Mouse (Mus musculus): ENCODE measurements at regions not wholly inside any gene's neighbourhood (a gene's known extent, or its start where the extent isn't known, plus 50 kb on each side); places are given as distances from the start of the nearest gene placed in this dataset.

DNA sequence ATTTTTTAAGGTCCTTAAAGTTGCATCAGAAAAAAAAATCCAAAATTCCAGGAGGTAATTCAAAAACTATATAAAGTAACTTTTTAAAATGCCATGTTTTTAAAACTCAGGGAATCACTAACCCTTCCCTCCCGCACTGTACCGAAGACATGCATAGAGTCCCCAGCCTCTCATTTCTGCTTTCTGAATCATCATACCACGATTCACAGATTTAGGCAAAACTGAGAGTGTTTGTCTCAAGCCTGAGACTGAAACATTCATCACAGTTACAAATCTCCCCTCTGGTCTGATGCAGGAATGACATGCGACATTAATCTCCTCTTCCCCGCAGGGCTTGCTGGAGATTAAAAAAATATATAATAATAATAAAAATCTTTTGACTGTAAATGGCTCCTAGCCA lies 291.8 kb upstream of the Clec14a start:
- no peak overlapping the region for H3K27ac ChIP-seq (ENCODE audit: low read depth)
- no peaks in the 10 kb centered on the region for H3K4me1 ChIP-seq (ENCODE audit: insufficient read depth)
- H3K9me3 ChIP-seq (ENCODE audit: low read length): no peaks in the 10 kb centered on the region
- no peak overlapping the region for H3K4me3 ChIP-seq (ENCODE audit: low read depth, low read length)
- TF ChIP-seq CTCF (IDR thresholded peaks at IDR 0.05; ENCODE audit: low read depth) (no peak), EP300 (IDR thresholded peaks at IDR 0.05; ENCODE audit: low read depth) (no peak)
- H3K9ac ChIP-seq (replicated peaks): no peak overlapping the region
- H3K4me2 ChIP-seq (ENCODE audit: low read depth, low read length): no peak overlapping the region
- no peaks in the 10 kb centered on the region for H3K27me3 ChIP-seq (ENCODE audit: insufficient read depth, low read length)
- no peak for DNase-seq
- no peaks in the 10 kb centered on the region for H3K36me3 ChIP-seq (replicated peaks; ENCODE audit: insufficient read depth, low read length)
- 71% methylated on average over 5 of the region's 5 CpGs for WGBS (ENCODE audit: insufficient replicate concordance)
- no peak for ATAC-seq

DNA sequence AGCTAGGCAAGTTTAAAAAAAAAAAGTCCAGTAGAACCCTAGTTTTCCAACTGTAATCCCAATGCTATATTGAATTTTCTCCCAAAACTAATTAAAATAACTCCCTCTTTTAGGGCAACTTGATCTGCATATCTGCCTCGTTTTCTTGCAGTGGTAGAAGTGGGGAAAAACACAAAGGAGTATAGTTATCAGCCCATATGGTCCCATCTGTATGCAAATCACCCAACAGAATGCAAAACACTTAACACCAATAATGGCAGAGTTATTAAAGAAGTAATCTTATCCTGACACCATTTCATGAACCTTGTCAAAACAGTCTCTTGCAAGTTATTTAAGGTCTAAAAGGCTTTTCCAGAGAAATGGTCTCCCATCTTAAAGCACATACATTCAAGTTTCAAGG lies 290.7 kb upstream of the Clec14a start:
- Histone ChIP-seq H3K4me2 (ENCODE audit: low read depth, low read length) (no peak overlapping the region), H3K4me1 (ENCODE audit: insufficient read depth) (no peaks in the 10 kb centered on the region), H3K27me3 (ENCODE audit: insufficient read depth, low read length) (no peaks in the 10 kb centered on the region), H3K36me3 (replicated peaks; ENCODE audit: insufficient read depth, low read length) (no peaks in the 10 kb centered on the region), H3K27ac (ENCODE audit: low read depth) (no peak overlapping the region), H3K9ac (replicated peaks) (no peak overlapping the region), H3K4me3 (ENCODE audit: low read depth, low read length) (no peak overlapping the region), H3K9me3 (ENCODE audit: low read length) (no peaks in the 10 kb centered on the region)
- DNase-seq: no peak
- ATAC-seq: no peak
- TF ChIP-seq CTCF (IDR thresholded peaks at IDR 0.05; ENCODE audit: low read depth) (no peak), EP300 (IDR thresholded peaks at IDR 0.05; ENCODE audit: low read depth) (no peak)
- 38% methylated on average over 1 of the region's 1 CpGs for WGBS (ENCODE audit: insufficient replicate concordance)

- no peak overlapping the region for H3K4me3 ChIP-seq (ENCODE audit: low read depth, low read length)
- no peaks in the 10 kb centered on the region for H3K27me3 ChIP-seq (ENCODE audit: insufficient read depth, low read length)
- ATAC-seq (no peak), DNase-seq (no peak)
- H3K27ac ChIP-seq (ENCODE audit: low read depth): no peak overlapping the region
- no peak for TF ChIP-seq EP300 (IDR thresholded peaks at IDR 0.05; ENCODE audit: low read depth)
- no peak for TF ChIP-seq CTCF (IDR thresholded peaks at IDR 0.05; ENCODE audit: low read depth)
- no peaks in the 10 kb centered on the region for H3K4me1 ChIP-seq (ENCODE audit: insufficient read depth)
- H3K4me2 ChIP-seq (ENCODE audit: low read depth, low read length): no peak overlapping the region
- 64% methylated on average over 4 of the region's 4 CpGs for WGBS (ENCODE audit: insufficient replicate concordance)
- H3K36me3 ChIP-seq (replicated peaks; ENCODE audit: insufficient read depth, low read length): no peaks in the 10 kb centered on the region
- no peak overlapping the region for H3K9ac ChIP-seq (replicated peaks)
- no peaks in the 10 kb centered on the region for H3K9me3 ChIP-seq (ENCODE audit: low read length)
Observed at GRCm38 (mm10) chr12:58557261-58557660, 288.2 kb upstream of the Clec14a start.

DNA sequence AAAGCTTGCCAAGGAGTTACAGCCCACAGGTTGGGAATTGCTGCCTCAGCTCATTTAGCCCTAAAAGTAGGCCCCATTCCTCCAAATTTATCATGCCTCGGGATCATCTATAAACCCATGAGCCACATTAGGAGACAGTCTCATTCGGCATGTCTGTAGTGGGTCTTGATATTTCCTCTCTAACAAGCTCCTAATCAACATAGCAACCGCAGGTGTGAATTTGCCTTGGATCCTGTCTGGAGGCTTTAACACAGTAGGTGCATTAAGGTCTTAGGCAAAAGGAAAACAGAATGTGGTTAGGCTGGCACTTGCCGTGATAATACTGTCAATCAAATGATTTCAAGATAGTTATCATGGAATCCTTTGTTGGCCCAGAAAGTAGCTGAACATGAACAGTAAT lies 287.7 kb upstream of the Clec14a start:
- no peak for DNase-seq
- ATAC-seq: no peak
- Histone ChIP-seq H3K4me1 (ENCODE audit: insufficient read depth) (no peaks in the 10 kb centered on the region), H3K4me2 (ENCODE audit: low read depth, low read length) (no peak overlapping the region), H3K27me3 (ENCODE audit: insufficient read depth, low read length) (no peaks in the 10 kb centered on the region), H3K9me3 (ENCODE audit: low read length) (no peaks in the 10 kb centered on the region), H3K9ac (replicated peaks) (no peak overlapping the region), H3K4me3 (ENCODE audit: low read depth, low read length) (no peak overlapping the region), H3K27ac (ENCODE audit: low read depth) (no peak overlapping the region), H3K36me3 (replicated peaks; ENCODE audit: insufficient read depth, low read length) (no peaks in the 10 kb centered on the region)
- WGBS (ENCODE audit: insufficient replicate concordance): 65% methylated on average over 4 of the region's 4 CpGs
- TF ChIP-seq EP300 (IDR thresholded peaks at IDR 0.05; ENCODE audit: low read depth) (no peak), CTCF (IDR thresholded peaks at IDR 0.05; ENCODE audit: low read depth) (no peak)

DNA sequence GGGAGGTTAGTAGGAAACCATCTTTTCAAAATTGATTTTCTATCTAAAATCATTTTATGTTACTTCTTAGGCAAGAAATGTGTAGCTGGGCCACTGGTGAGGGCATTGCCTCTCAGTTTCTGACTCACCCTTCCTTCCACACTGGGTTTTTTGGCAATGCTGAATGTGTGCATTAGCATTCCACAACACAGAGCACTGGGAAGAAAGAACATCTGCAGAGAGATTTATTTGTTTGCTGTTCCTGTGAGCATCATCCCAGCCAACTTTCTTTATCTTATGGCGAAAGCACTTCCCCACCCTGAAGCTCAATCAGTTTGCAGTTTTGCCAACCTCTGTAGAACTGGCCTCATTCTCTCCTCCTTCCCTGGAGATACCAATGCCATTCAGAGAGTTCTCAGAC lies 287.0 kb upstream of the Clec14a start:
- WGBS (ENCODE audit: insufficient replicate concordance): 67% methylated on average over 1 of the region's 1 CpGs
- no peak overlapping the region for H3K9ac ChIP-seq (replicated peaks)
- no peak overlapping the region for H3K27ac ChIP-seq (ENCODE audit: low read depth)
- H3K27me3 ChIP-seq (ENCODE audit: insufficient read depth, low read length): no peaks in the 10 kb centered on the region
- H3K4me1 ChIP-seq (ENCODE audit: insufficient read depth): no peaks in the 10 kb centered on the region
- ATAC-seq (no peak), DNase-seq (no peak)
- H3K36me3 ChIP-seq (replicated peaks; ENCODE audit: insufficient read depth, low read length): no peaks in the 10 kb centered on the region
- no peaks in the 10 kb centered on the region for H3K9me3 ChIP-seq (ENCODE audit: low read length)
- TF ChIP-seq EP300 (IDR thresholded peaks at IDR 0.05; ENCODE audit: low read depth) (no peak), CTCF (IDR thresholded peaks at IDR 0.05; ENCODE audit: low read depth) (no peak)
- H3K4me3 ChIP-seq (ENCODE audit: low read depth, low read length): no peak overlapping the region
- H3K4me2 ChIP-seq (ENCODE audit: low read depth, low read length): no peak overlapping the region

DNA sequence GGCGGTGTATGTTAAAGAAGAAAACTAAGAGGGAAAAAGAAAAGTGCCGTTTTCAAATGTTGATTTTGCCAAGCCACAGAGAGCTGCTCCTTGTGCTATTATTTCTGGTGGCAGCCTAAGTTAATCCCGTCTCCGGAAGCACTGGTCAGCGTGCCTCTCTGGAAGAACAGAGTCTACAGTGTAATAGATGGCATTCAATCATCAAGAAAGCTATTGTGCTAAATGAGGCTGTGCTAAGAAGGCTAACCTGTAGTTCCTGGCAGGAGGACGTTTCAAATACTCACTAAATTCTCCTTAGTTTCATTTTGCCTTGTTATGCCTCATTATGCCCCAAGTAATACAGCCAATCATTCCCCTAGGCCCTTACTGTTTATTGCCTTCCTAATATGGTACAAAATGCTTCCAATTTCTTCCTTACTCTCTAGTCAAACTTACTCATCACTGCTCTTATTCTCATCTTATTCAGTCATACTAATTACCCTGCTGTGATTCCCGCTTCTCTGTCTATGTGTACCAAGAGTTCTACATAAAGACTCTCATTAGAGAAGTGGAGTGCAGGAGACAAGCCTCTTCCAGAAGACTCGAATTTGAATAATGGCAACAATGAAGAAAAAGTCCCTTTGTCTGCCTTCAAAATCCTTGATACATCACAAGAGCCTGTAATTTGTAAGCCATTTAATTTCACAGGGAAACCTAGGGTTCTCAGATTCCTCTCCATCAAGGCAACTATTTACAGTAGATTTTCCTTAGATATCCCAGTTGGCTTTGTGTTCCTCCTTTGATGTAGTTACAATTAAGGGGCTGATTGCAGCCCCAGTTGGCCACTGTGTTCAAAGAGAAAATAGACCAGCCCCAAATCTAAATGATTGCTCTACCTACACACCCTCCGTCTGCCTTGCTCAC lies 282.0 kb upstream of the Clec14a start:
- ATAC-seq: no peak
- Histone ChIP-seq H3K4me2 (ENCODE audit: low read depth, low read length) (no peak overlapping the region), H3K9me3 (ENCODE audit: low read length) (no peaks in the 10 kb centered on the region), H3K4me1 (ENCODE audit: insufficient read depth) (no peaks in the 10 kb centered on the region), H3K9ac (replicated peaks) (no peak overlapping the region), H3K36me3 (replicated peaks; ENCODE audit: insufficient read depth, low read length) (no peaks in the 10 kb centered on the region), H3K4me3 (ENCODE audit: low read depth, low read length) (no peak overlapping the region), H3K27ac (ENCODE audit: low read depth) (no peak overlapping the region), H3K27me3 (ENCODE audit: insufficient read depth, low read length) (no peaks in the 10 kb centered on the region)
- TF ChIP-seq EP300 (IDR thresholded peaks at IDR 0.05; ENCODE audit: low read depth) (no peak), CTCF (IDR thresholded peaks at IDR 0.05; ENCODE audit: low read depth) (no peak)
- DNase-seq: no peak
- 43% methylated on average over 9 of the region's 9 CpGs for WGBS (ENCODE audit: insufficient replicate concordance)

All from liver, postnatal 0 days (tissue).